Mouse (Mus musculus): ENCODE measurements at regions not wholly inside any gene's neighbourhood (a gene's known extent, or its start where the extent isn't known, plus 50 kb on each side); places are given as distances from the start of the nearest gene placed in this dataset.
A peak's percentile ranks its signal among the peaks of the same experiment; 100 is the strongest.

DNA sequence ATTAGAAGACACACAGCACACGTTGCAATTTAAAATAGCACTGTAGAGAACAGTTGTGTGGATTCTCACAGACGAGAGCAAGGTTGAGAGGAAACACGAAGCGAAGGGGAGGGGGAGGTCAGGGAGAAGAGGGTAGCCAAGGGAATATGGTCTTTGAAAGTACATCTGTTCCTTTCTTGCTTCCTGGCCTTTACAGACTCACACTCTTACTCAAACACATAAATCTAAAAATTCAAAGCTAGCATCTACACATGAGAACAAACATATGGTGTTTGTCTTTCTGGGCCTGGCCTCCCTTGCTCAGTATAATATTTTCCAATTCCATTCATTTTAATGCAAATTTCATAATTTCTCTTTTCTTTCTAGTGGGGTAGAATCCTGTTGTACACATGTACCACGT is 124.0 kb upstream of the Arrdc4 start:
- no peak overlapping the region for H3K27ac ChIP-seq (ENCODE audit: insufficient read depth, low read length)

GRCm38 (mm10) chr7:68864322-68865031 is 115.4 kb upstream of the Arrdc4 start:
- TF ChIP-seq CTCF (IDR thresholded peaks at IDR 0.05; ENCODE audit: borderline replicate concordance, insufficient read depth, low read length), result no peak
- TF ChIP-seq POLR2A (IDR thresholded peaks at IDR 0.05; ENCODE audit: low read depth, low read length), result no peak

More for the DNA sequence above, 124.0 kb upstream of the Arrdc4 start:
- no peaks in the 10 kb centered on the region for H3K4me1 ChIP-seq (ENCODE audit: control insufficient read depth, insufficient read depth, low read length)
- no peak overlapping the region for H3K4me3 ChIP-seq (ENCODE audit: insufficient read depth, low read length)
- no peak for TF ChIP-seq POLR2A (IDR thresholded peaks at IDR 0.05; ENCODE audit: low read depth, low read length)
- no peak for TF ChIP-seq CTCF (IDR thresholded peaks at IDR 0.05; ENCODE audit: borderline replicate concordance, insufficient read depth, low read length)

DNA sequence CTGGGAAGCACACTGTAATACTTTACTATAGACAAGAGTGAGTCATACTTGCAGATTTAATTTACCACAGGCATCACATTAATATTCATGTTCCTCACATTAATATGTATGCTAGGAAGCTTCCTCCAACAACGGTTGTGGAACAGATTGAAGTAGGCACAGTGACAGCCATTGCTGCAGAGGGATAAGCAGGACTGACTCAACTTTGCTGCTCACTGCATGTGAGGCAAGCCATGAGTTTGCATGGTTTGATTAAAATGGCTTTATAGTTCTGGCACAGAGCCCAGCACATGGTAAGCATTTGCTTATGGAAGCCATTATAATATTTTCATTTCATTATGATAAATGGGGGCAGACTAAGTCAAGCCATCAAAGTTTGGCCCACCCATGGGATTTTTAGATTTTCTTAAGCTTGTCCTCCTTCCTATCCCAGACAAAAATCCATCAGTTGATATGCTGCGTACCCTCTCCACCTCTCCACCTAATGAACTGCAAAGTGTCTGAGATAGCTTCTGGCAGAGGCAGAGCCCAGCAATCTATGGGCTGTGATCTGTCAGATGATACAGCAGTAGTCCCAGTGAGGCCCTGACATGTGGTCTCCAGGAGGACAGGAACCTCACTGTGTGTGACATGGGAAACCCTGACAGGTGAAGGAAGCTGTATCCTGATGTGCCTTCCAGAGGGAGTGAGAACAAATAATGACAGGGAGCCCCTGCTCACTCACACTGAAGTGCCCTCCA is 109.6 kb upstream of the Arrdc4 start:
- Histone ChIP-seq H3K4me1 (ENCODE audit: control insufficient read depth, insufficient read depth, low read length) (peaks cover 1% of the 10 kb centered on the region; the same call in 1 of the 2 replicates), H3K4me3 (ENCODE audit: insufficient read depth, low read length) (no peak overlapping the region), H3K27ac (ENCODE audit: insufficient read depth, low read length) (no peak overlapping the region)
- TF ChIP-seq POLR2A (IDR thresholded peaks at IDR 0.05; ENCODE audit: low read depth, low read length) (no peak), CTCF (IDR thresholded peaks at IDR 0.05; ENCODE audit: borderline replicate concordance, insufficient read depth, low read length) (no peak)

More at GRCm38 (mm10) chr7:68864322-68865031, 115.4 kb upstream of the Arrdc4 start:
- H3K4me1 ChIP-seq (ENCODE audit: control insufficient read depth, insufficient read depth, low read length), result no peaks in the 10 kb centered on the region
- no peak overlapping the region for H3K4me3 ChIP-seq (ENCODE audit: insufficient read depth, low read length)
- no peak overlapping the region for H3K27ac ChIP-seq (ENCODE audit: insufficient read depth, low read length)

- Histone ChIP-seq H3K4me3 (ENCODE audit: insufficient read depth, low read length) (no peak overlapping the region), H3K27ac (ENCODE audit: insufficient read depth, low read length) (no peak overlapping the region), H3K4me1 (ENCODE audit: control insufficient read depth, insufficient read depth, low read length) (no peaks in the 10 kb centered on the region)
- TF ChIP-seq CTCF (IDR thresholded peaks at IDR 0.05; ENCODE audit: borderline replicate concordance, insufficient read depth, low read length) (no peak), POLR2A (IDR thresholded peaks at IDR 0.05; ENCODE audit: low read depth, low read length) (no peak)
These were observed 103.0 kb upstream of the Arrdc4 start for GRCm38 (mm10) chr7:68851981-68852575.

GRCm38 (mm10) chr7:68844606-68845005 is 95.6 kb upstream of the Arrdc4 start:
- no peak overlapping the region for H3K27ac ChIP-seq (ENCODE audit: insufficient read depth, low read length)
- no peak overlapping the region for H3K4me3 ChIP-seq (ENCODE audit: insufficient read depth, low read length)
- TF ChIP-seq CTCF (IDR thresholded peaks at IDR 0.05; ENCODE audit: borderline replicate concordance, insufficient read depth, low read length), result no peak
- no peak for TF ChIP-seq POLR2A (IDR thresholded peaks at IDR 0.05; ENCODE audit: low read depth, low read length)
- H3K4me1 ChIP-seq (ENCODE audit: control insufficient read depth, insufficient read depth, low read length), result no peaks in the 10 kb centered on the region

- no peak for TF ChIP-seq CTCF (IDR thresholded peaks at IDR 0.05; ENCODE audit: borderline replicate concordance, insufficient read depth, low read length)
- no peak for TF ChIP-seq POLR2A (IDR thresholded peaks at IDR 0.05; ENCODE audit: low read depth, low read length)
- Histone ChIP-seq H3K4me3 (ENCODE audit: insufficient read depth, low read length) (no peak overlapping the region), H3K4me1 (ENCODE audit: control insufficient read depth, insufficient read depth, low read length) (no peaks in the 10 kb centered on the region), H3K27ac (ENCODE audit: insufficient read depth, low read length) (no peak overlapping the region)
These were observed 94.3 kb upstream of the Arrdc4 start for GRCm38 (mm10) chr7:68843374-68843773.

DNA sequence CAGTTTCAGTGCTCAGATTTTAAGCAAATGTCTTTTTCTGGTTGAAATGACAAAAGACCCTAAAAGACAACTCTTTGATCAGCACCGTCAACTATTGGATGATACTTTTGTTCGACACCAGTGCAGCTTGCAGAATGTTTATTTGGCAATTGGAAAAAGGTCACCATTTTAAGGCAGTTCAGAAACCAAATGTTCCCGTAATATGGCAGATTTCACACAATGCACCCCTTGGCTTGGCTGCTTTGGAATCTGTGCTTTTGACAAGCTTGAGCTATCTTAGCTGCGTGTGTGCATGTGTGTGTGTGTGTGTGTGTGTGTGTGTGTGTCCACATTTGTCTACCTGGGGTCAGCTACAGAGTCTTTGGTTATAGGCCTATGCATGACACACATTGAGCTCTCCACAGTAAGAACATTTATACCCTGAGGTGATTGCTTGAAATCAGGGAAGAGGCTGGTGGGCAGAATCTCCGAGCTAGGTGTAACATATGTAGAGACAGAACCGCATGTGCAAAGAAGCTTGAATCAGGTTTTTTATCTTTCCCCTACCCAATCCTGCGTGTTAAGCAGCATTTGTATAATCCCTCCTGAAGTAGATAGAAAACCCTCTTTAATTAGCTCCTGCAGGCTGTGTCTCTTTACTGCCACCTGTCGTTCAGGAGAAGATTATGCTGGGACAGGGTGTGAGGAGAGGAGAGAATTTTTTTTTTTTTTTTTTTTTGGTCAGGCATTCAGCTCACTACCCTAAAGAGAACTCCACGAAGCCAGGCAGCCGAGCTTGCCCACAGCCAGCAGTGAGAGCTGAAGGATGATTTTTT is 85.1 kb upstream of the Arrdc4 start:
- no peak for TF ChIP-seq POLR2A (IDR thresholded peaks at IDR 0.05; ENCODE audit: low read depth, low read length)
- TF ChIP-seq CTCF (IDR thresholded peaks at IDR 0.05; ENCODE audit: borderline replicate concordance, insufficient read depth, low read length), result no peak

DNA sequence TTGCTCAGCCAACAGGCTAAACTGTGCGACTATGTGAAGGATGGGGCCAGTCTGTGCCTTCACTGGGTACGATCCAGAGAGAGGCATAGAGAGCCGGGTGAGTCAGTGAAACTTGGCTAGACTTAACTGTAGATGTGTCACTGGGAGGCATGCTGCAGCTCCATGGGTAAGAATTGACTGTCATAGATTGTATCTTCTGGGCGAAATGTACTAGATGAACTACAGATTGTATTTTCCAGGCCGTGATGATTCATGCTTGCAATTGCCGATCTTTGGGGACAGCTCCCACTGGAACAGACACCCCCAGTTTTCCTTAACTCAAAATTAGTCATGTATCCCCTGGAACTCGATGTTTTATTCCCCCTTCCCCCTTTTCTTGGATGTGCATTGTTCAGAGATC is 84.5 kb upstream of the Arrdc4 start:
- H3K4me1 ChIP-seq (ENCODE audit: control insufficient read depth, insufficient read depth, low read length), result no peaks in the 10 kb centered on the region
- TF ChIP-seq POLR2A (IDR thresholded peaks at IDR 0.05; ENCODE audit: low read depth, low read length) (no peak), CTCF (IDR thresholded peaks at IDR 0.05; ENCODE audit: borderline replicate concordance, insufficient read depth, low read length) (no peak)
- no peak overlapping the region for H3K27ac ChIP-seq (ENCODE audit: insufficient read depth, low read length)
- H3K4me3 ChIP-seq (ENCODE audit: insufficient read depth, low read length), result no peak overlapping the region

More for the DNA sequence above, 85.1 kb upstream of the Arrdc4 start:
- H3K4me1 ChIP-seq (ENCODE audit: control insufficient read depth, insufficient read depth, low read length), result no peaks in the 10 kb centered on the region
- no peak overlapping the region for H3K27ac ChIP-seq (ENCODE audit: insufficient read depth, low read length)
- no peak overlapping the region for H3K4me3 ChIP-seq (ENCODE audit: insufficient read depth, low read length)

GRCm38 (mm10) chr7:68829861-68830260 is 80.8 kb upstream of the Arrdc4 start:
- H3K4me3 ChIP-seq (ENCODE audit: insufficient read depth, low read length), result no peak overlapping the region
- no peak overlapping the region for H3K27ac ChIP-seq (ENCODE audit: insufficient read depth, low read length)
- TF ChIP-seq CTCF (IDR thresholded peaks at IDR 0.05; ENCODE audit: borderline replicate concordance, insufficient read depth, low read length) (peak; percentile 63; the same call in 1 of the 2 replicates), POLR2A (IDR thresholded peaks at IDR 0.05; ENCODE audit: low read depth, low read length) (no peak)
- H3K4me1 ChIP-seq (ENCODE audit: control insufficient read depth, insufficient read depth, low read length), result no peaks in the 10 kb centered on the region
